Mouse (Mus musculus): Measurements from ENCODE around the gene Gm960.

Gene Gm960

DNA sequence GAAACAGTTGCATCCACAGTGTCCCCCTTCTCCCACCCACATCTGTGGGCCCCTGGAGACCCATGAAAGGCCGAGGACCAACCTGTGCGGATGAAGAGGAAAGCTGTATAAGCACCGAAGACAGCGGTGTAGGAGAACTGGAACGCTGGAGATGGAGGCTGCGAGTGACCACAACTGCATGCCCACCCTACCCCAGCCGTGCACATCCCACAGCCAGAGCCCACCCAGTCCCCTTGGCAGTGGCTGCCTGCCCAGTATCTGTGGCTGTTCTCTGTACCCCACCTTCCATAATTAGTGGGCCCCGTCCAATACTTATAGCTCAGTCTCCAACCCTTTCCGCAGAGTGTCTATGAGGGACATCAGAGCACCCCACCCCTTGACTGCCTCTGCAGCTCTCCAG, 75.0 kb downstream of the Gm960 start:
- no peak for DNase-seq (ENCODE audit: low read depth, low spot score)

DNA sequence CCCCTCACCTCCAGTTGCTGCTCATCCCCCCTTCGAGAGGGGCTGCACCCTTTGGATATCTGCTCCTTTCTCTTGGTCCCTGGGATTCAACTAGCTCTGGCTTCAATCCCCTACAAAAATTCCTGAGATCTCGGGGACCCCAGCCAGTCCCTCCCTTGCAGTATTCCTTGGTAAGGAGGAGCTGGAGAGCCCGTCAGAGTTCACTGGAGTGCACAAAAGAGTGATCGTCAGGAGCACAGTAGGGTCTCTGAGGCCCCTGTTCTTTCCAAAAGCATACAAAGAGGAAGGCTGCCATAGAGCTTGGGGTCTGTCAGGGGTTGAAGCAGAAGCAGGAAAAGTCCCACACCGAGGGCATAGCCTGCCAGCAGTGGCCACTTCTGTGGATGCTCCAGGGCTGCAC, 75.7 kb downstream of the Gm960 start:
- no peak for DNase-seq (ENCODE audit: low read depth, low spot score)

DNA sequence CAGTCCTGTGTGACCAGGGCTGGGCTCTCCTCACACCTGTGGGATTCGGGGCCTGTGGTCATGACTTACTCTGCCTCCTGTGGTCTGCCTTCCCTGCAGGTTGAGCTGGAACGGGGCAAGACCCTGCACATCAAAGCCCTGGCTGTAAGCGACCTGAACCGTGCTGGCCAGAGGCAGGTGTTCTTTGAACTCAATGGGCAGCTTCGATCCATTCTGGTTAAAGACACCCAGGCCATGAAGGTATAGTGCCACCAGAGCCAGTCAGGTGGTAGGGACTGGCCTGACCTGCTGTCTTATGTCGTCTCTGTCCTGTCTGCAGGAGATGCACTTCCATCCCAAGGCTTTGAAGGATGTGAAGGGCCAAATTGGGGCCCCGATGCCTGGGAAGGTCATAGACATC, 77.7 kb downstream of the Gm960 start:
- DNase-seq (ENCODE audit: low read depth, low spot score) = no peak

DNA sequence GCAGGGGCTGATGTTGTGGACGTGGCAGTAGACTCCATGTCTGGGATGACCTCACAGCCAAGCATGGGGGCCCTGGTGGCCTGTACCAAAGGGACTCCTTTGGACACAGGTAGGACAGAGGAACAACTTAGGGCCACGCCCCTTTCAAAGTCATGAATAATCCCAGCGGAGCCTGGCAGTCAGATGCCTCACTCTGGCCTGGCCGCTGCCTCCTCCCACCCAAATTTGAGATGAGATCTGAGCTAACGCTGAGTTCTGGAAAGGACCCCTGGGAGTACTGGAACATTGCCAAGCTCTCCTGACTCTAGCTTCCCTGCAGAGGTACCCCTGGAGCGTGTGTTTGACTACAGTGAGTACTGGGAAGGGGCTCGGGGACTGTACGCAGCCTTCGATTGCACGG, 79.0 kb downstream of the Gm960 start:
- no peak for DNase-seq (ENCODE audit: low read depth, low spot score)

DNA sequence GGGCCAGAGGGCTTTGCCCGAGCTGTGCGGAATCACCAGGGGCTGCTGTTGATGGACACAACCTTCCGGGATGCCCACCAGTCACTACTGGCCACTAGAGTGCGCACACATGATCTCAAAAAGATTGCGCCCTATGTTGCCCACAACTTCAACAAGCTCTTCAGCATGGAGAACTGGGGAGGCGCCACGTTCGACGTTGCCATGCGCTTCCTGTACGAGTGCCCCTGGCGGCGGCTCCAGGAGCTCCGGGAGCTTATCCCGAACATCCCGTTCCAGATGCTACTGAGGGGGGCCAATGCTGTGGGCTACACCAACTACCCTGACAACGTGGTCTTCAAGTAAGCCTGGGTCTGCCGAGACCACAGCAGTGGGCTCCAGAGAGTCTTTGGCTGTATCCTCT, 80.3 kb downstream of the Gm960 start:
- DNase-seq (ENCODE audit: low read depth, low spot score) = no peak

DNA sequence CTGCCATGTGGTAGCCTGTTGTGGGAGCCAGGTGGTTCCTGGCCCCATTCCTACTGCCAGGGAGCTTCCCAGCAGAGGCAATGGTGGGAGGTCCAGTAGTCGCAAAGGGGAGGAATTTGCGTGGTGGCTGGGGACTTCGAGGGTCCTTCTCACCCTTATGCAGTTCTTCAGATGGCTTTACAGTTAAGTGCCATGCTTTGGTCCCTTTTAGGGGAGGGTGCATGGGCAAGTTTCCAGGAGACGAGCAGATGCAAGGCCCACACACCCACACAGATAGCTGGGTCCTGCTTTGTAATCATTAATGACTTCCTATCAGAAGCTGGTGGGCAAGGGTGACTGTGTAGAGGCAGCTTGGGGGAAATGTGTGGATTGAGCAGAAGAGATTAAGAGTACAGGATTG, 81.9 kb downstream of the Gm960 start:
- DNase-seq (ENCODE audit: low read depth, low spot score) = no peak

DNA sequence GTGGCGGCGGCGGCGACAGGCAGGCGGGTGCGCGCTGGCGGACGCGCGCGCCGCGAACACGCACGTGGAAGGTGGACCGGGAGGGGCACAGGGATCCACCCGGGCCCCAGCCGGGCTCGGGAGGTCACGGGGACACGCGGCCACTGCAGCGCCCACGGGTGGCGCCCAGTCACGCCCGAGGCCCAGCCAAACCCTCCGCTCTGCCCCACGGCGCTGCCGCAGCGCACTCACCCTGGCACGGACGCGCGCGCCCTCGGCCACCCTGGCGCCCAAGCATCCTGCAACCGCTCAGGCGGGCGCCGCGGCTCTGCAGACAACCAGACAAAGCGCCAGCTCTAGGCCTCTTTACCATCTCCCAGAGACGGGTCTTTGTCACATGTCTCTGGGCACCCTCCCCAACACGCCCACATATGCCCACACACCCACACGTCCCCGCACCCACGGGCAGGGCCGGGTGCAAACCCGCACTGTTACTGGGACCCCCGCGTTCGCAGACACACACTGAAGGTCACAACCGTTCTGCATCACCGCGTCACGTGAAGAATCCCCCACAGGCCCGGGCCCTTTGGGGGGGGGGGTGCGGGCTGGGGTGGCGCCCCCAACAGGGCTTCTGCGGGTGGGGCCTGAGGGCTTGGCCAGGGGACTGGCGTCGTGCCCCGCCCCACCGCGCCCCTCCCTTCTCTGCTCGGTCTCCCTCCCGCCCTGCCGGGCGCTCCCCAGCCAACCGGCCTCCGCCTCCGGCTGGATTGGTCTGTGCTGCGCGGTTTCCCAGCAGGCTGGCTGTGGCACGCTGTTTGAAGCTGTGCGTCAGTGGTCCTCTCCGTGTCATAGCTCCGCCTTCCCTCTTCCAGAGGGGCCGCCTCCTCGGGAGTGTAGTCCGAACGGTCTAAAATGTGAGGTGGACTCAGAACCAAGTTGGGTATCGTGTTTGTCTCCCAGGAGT, 83.0 kb downstream of the Gm960 start, which contains the start of gene Lrfn4:
TSS of gene Lrfn4 (minus strand) at position 517 of the 943 bp plus-strand sequence.
- DNase-seq (ENCODE audit: low read depth, low spot score) = peak; percentile 68

DNA sequence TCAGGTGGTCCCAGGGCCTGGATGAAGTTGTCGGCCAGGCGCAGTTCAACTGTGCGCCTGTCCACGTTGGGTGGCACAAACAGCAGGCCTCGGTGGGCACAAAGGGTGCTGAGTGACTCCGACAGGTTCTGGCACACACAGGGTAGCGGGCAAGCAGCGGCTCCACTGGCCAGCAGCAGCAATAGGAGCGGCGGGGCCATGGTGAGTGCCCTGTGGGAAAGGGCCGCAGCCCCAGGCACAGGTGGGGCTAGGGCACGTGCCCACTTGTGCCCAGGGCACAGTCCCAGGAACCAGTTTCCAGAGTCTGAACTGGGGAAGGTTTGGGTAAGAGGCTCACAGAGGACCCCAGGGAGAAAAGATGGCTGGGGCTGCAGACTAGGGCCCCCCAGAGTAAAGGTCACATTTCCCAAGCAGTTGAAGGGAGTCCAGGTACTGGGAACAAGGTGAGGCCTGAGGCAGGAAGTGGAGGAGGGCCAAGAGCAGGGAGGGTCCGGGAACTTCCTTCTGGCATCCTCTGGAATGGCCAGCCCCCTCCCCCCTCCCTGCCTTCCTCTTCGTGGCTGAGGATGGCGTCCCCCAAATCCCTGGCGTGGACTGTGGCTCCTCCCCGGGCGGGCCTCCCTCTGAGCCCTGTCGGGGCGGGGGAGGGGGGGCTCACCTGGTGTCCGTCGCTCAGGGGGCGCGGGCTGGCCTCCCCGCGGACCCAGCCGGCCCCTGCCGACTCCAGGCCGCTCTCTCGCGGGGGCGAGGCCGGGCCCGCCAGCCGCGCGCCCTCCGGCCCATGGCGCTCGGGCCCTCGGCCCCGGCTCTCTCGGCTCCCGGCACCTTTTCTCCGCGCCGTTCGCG, 83.9 kb downstream of the Gm960 start:
- DNase-seq (ENCODE audit: low read depth, low spot score) = no peak

DNA sequence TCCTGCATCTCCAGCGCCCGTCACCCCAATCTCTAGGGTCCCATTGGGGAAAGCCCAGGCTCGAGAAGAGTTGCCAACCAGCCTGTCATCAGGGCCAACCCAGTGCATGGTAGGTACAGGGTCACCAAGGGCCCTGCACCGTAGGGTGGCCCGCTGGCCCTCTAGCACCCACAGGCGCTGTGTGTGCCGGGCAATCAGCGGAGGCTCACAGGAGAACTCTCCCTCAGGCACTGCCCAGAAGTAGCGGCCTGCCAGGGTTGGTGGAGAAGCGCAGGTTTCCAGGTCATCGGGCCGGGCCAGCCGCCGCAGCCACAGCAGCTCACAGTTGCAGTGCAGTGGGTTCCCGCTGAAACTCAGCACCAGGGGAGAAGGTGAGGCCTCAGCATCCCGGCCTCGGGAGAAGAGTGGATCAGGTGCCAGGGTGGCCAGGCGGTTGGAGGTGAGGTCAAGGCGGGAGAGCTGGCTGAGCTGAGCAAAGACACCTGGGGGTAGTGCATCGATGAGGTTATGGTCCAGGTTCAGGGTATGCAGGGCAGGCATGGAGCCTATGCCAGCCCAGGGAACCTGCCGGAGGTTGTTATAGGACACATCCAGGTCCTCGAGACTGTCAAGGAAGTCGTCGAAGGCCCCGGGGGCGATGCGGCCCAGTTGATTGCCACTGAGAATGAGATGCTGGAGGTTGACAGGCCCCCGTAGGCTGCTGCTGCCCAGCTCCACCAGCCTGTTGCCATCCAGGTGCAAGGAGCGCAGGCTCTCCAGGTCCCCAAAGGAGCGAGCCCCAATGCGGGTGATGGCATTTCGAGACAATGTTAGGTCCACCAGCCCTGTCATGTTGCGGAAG, 84.8 kb downstream of the Gm960 start:
- no peak for DNase-seq (ENCODE audit: low read depth, low spot score)

DNA sequence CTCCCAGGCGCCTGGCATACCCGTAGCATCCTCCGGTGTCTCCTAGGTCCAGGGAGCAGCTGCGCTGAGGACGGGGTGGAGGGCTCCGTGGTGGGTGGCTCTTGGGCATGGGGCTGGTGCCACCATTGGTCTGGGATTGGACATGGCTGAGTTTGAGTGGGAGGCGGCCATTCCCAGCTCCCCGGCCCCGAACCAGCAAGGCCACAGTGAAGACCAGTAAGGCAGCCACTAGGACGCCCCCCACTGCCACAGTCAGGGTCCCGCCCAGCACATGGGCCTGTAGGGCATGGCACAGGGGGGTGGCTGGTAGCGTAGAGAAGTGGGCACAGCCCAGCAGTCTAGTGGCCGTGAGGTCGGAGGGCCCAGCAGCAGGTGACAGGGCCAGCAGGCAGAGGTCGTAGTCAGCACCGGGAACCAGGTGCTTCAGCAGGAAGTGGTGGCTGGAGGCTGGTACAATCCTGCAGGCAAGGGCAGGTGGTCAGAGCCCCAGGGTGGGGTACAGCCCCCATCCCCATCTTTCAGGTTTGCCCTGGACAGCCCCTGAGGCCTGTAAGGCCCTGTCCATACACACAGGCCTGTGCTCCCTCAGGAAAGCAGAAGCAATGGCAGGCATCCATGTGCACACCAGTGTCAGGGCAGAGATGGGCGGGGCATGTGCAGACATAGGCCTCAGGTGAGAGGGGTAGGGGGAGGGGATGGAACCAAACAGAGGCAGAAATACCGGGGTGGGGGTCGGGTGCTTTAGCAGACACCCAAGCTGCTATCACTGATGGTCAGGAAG, 86.1 kb downstream of the Gm960 start:
- DNase-seq (ENCODE audit: low read depth, low spot score) = no peak

DNA sequence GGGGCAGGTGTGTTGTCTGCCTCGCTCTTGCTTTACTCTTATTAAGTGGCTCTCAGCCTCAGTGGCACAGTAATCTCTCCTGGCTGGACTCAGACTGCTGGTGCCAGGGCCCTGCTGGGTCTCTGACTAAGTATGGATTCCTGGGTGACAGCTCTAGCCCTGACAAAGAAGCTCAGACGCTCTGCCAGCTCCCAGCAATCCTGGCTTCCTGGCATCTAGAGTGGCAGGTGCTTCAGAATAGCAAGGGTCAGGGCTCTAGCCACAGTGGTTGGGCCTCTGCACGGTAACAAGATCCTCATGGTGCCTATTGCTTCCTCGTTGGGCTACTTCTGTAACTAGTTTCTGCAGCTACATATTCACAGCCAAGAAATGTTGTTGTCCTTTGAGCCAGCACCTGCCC, 88.4 kb downstream of the Gm960 start:
- DNase-seq (ENCODE audit: low read depth, low spot score) = peak; percentile 69

DNA sequence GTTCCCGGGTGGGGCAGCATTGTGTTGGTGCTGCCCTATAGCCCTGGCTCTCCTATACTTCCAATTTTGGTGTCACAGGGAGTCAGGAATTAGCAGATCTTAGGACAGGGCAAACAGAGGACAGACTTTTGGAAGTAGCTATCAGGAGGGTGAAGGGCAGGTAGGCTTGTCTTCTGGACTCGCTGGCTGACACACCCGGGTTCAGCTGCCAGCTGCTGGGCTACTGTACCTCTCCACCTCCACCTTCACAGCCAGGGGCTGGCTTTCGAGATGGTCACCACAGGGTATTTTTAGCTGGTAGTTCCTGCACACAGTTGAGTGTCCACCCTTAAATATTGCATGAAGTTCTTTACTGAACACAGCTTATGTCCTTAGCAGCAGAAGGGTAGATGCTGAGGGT, 90.0 kb downstream of the Gm960 start:
- no peak for DNase-seq (ENCODE audit: low read depth, low spot score)

DNA sequence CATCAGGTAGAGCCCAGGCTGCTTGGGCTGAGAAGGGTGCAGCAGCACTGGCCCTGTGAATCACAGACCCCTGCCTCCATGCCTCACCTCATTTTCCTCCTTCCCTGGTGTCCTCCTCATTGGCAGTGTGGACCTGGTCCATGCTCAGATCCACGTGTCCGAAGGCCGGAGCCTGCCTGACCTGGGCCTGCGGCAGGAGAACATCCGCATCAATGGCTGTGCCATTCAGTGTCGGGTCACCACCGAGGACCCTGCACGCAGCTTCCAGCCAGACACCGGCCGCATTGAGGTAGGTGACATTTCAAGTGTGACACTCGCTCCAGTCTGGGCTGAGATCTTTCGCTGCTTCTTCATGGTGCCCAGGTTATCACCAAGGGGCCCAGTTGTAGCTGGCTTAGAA, 91.1 kb downstream of the Gm960 start:
- no peak for DNase-seq (ENCODE audit: low read depth, low spot score)

DNA sequence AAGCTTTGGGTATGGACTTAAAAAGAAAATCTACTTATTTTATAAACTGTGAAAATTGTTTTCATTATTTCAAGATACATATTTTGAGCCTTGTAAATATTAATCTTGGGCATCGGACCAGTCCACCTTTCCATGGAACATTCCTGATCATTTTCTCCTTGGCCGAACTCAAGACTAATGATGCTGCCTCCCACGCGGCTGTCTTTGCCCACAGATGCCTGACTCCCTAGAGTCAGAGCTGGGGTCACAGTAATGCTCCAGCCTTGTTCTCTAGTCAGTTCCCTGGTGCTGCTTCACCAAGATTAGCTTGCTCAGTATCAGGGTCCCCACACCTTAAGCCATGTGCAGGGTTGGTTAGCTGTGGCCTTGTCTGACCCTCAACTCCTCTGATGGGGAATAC, 92.8 kb downstream of the Gm960 start:
- no peak for DNase-seq (ENCODE audit: low read depth, low spot score)

DNA sequence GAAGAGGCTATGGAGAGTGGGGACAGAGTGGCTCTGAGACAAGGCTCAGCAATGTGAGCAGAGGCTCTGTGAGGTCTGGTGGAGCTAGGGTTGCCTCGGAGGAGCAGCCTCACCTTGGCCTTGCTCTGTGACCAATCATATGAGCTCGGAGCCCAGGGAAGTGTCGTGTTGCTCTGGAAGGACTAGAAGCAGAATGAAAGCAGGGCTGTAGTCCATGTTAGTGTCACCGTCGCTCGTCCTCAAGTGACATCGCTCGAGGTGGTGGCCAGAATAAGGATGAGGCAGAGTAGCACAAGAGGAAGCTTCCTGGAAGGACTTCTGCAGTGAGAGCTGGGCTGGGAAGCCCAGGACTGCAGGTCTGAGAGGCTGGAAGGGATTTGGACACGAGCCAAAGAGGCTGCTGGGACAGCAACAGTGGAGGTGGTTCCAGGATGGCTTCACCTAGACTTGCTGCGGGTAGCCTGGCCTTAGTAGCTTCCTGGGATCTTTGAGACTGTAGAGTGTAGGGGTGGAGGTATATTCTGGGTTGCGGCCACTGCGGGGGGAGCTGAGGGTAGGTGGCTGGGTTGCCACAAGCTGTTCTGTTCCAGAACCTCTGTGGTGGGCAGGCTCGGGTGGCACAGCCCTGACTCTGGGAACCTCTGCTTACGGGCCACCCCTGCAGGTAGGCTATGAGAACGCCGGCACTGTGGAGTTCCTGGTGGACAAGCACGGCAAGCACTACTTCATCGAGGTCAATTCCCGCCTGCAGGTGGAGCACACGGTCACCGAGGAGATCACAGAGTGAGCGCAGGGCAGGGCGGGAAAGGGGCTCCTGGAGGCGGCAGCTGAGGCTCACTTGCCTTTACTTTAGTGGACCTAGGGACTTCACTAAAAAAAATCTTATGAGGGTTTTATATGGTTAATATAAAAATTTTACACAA, 94.4 kb downstream of the Gm960 start:
- DNase-seq (ENCODE audit: low read depth, low spot score) = peak; percentile 45

DNA sequence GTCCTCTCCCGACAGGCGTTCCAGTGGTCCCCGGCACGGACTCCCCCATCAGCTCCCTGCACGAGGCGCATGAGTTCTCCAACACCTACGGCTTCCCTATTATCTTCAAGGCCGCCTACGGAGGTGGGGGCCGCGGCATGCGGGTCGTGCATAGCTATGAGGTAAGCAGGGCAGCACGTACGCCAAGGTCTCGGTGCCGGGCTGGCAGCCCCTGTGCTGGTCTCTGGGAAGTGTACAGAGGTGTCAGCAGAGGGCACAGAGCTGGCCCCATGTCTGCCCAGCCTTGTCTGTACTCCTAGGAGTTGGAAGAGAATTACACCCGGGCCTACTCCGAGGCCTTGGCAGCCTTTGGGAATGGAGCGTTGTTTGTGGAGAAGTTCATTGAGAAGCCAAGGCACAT, 96.0 kb downstream of the Gm960 start:
- no peak for DNase-seq (ENCODE audit: low read depth, low spot score)

DNA sequence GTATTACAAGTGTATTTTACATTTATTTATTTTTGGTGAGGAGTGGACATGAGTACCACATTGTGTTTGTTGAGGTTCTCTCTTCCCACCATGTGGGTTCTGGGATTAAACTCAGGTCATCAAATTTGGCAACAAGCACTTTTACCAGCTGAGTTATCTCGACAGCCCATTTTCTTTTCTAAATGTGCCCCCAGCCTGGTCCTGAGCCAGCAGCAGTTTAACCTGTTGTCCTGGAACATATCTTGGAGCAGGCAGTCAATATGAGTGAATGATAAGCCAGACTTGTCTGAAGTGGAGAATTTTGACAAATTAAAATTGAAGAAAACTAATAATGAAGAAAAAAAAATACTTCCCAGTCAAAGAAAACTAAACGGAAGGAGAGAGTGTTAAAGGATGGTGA, 102.4 kb downstream of the Gm960 start:
- no peak for DNase-seq (ENCODE audit: low read depth, low spot score)

DNA sequence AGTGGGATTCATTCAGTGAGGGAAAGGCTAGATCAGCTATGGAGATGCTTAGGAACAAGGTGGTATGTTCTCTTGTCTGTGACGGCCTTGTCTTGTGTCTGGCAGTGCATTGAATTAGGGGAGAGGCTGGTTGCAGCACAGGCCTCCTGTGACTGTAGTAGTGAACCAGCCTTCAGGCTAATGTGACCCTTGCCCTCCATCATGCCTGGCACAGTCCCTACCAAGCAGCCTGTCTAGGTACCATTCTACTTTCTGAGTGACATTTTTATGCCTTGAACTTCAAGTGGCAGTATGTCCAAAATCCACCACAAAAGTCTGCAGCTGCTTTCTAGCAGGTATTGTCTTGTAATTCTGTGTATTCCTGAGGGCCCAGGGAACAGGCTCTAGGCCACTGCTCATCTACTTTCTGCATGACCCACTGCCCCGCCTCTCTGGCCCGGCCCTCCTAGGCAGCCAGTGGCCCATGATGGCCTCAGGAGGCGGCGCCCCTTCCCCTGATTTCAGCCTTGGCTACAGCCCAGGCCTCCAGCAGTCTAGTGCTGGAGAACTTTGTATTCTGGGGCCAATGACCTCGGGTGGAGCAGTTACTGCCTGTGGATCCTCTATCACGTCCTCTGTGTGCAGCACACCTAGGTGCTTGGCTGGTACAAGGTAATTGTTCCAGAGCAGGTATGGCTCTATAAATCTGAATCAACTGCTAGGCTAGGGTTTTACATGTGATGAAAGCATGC, 104.5 kb downstream of the Gm960 start:
- no peak for DNase-seq (ENCODE audit: low read depth, low spot score)

DNA sequence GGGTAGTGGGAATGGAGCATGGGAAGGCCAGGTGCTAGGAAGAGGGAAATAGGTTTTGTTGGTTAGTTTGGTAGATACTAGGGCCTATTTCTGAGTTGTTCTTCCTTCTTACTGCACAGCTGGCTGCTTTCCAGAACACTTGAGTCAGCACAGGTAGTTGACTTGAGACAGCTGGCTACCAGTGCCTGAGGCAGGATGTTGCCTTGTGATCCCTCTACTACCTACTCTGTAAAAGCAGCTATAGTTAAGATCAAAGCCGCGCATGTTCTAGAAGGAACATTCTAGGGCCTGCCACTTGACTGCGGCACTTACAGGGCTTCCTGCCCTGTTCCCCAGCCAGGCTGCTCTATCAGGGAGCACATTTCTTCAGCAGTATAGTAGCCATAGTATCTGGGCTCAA, 108.4 kb downstream of the Gm960 start:
- DNase-seq (ENCODE audit: low read depth, low spot score) = no peak
